Mouse (Mus musculus): ENCODE measurements around the gene Ier5.

Gene Ier5

DNA sequence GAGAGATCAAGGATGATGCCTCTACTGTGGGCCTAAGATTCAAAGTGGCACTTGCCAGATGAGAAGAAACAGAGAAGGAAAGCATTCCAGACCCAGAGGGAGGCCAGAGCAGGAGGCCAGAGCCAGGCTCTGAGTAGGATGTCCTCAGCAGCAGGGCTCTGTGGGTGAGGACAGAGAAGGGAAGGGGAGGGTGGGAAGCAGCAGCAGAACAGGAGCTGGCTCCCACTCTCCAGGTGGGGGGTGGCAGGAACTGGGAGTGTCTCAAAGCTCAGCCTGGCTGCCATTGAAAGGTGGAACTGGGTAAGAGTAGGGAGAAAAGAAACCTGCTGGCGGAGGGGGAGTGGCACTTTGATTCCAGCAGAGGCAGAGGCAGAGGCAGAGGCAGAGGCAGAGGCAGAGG is 46.1 kb downstream of the Ier5 start:
- no peak for DNase-seq (ENCODE audit: low read depth)

DNA sequence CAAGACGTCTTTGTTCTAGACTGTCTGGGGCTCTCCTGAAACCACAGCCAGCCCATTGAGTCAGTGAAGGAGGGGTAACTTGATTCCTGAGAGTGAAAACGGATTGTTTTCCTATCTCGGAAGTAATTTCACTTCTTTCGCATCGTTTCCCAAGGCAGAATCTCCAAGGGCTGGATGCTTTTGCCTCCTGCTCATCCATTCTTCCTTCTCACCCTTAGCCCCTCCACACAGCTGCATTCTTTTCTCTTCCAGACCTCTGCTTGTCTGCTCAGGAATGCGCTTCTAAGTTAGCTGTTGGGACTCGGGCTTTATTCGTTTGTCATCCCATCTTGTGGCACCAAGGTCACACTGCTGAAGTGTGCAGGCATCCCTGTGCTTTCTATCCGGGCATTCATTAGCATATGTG is 46.7 kb downstream of the Ier5 start:
- DNase-seq (ENCODE audit: low read depth), result peak; percentile 46

- no peak for DNase-seq (ENCODE audit: low read depth)
Measured at GRCm38 (mm10) chr1:155052131-155052760, 47.2 kb downstream of the Ier5 start.

GRCm38 (mm10) chr1:155051701-155052127 is 47.7 kb downstream of the Ier5 start:
- peak; percentile 46 for DNase-seq (ENCODE audit: low read depth)

- no peak for DNase-seq (ENCODE audit: low read depth)
Measured at GRCm38 (mm10) chr1:155050897-155051592, 48.4 kb downstream of the Ier5 start.

GRCm38 (mm10) chr1:155050174-155050573 is 49.3 kb downstream of the Ier5 start:
- no peak for DNase-seq (ENCODE audit: low read depth)

GRCm38 (mm10) chr1:155048947-155049346 is 50.5 kb downstream of the Ier5 start:
- peak; percentile 55 for DNase-seq (ENCODE audit: low read depth)
